7 mouse cellular contexts compared by ENCODE assay signal in genomic region chr16:85553297-85553696, GRCm38 (mm10). TPM values are rescaled to one million over a fixed set of nuclear protein-coding genes. Genes with fewer than 3 reads are reported as not detected.
DNase-seq lines count a peak whose midpoint lies in the region; ATAC-seq and TF ChIP-seq lines count a peak whose summit lies in the region.
"Not testable (repeated sequence)": the region's sequence is repeated elsewhere in the genome, so short reads cannot be mapped to it uniquely, and the experiment has no call there.
"Had no signal": no experiment of that assay in that cellular context is flagged by ENCODE, and none has a peak within 500 bp of the region (broad histone marks: within the 10 kb centered on the region; RNA-seq: fewer than 3 reads in every experiment).

Cyyr1 (minus strand) TSS chr16:85553397.

- not testable (repeated sequence) for H3K4me1 ChIP-seq in lung, adult 2 months (ENCODE audit: control insufficient read depth, insufficient read depth, low read length); lung, postnatal 0 days (ENCODE audit: insufficient read depth, low read depth, low read length)

- WGBS in lung, adult 2 months, result 77% methylated on average over 13 of the region's 13 CpGs
- 80% methylated on average over 6 of the region's 13 CpGs for WGBS in lung, postnatal 0 days

- DNase-seq in adrenal gland, postnatal 10 days; adrenal gland, postnatal 4 days (ENCODE audit: low spot score in 2 of 2); heart, adult 18-20 months; heart, postnatal 14 days; lung, adult 2 months; lung, postnatal 0 days (ENCODE audit: low spot score): not testable (repeated sequence)

- H3K4me3 ChIP-seq in lung, adult 2 months (replicated peaks; ENCODE audit: extremely low read depth, low read depth, low read length); lung, postnatal 0 days (ENCODE audit: low read depth, low read length): not testable (repeated sequence)

- TF ChIP-seq POLR2A in lung, adult 2 months (IDR thresholded peaks at IDR 0.05; ENCODE audit: borderline replicate concordance, extremely low read depth, low read depth, low read length), result not testable (repeated sequence)

- not testable (repeated sequence) for TF ChIP-seq EP300 in lung, postnatal 0 days (IDR thresholded peaks at IDR 0.05)

- not testable (repeated sequence) for TF ChIP-seq CTCF in lung, adult 2 months (IDR thresholded peaks at IDR 0.05; ENCODE audit: insufficient read depth, low read length); lung, postnatal 0 days (IDR thresholded peaks at IDR 0.05)

- H3K36me3 ChIP-seq in lung, postnatal 0 days (ENCODE audit: insufficient read depth, low read length), result not testable (repeated sequence)

- not testable (repeated sequence) for ATAC-seq in lung, postnatal 0 days

- not testable (repeated sequence) for H3K9ac ChIP-seq in lung, postnatal 0 days (replicated peaks; ENCODE audit: low read depth)

- H3K27ac ChIP-seq in lung, postnatal 0 days (ENCODE audit: low read length), result not testable (repeated sequence)

- intact Hi-C loops in heart, postnatal 14 days (cut with DNase I), result not testable (repeated sequence)

- not testable (repeated sequence) for H3K9me3 ChIP-seq in lung, postnatal 0 days (ENCODE audit: low read length)

- not testable (repeated sequence) for H3K4me2 ChIP-seq in lung, postnatal 0 days (replicated peaks; ENCODE audit: low read depth, low read length)

- H3K27me3 ChIP-seq in lung, postnatal 0 days (replicated peaks; ENCODE audit: insufficient read depth, low read length), result not testable (repeated sequence)

RNA-seq across cellular contexts. Expression of gene Cyyr1, which starts in this region (rescaled TPM):
- 10 to 100 TPM; 20.9 to 24.8 TPM for total RNA-seq in adrenal gland, postnatal 10 days (2021)
- 10 to 100 TPM; 14.1 to 15.0 TPM for total RNA-seq in adrenal gland, postnatal 4 days (2021)
- total RNA-seq in heart, adult 18-20 months (2021), result 10 to 100 TPM; 31.1 to 31.9 TPM
- 10 to 100 TPM; 37.2 to 38.6 TPM for total RNA-seq in heart, postnatal 14 days (2021)
- 93.4 and 113 TPM in 2 replicates for polyA plus RNA-seq in lung, adult 2 months (2012; rRNA removed)
- 29.1 and 44.1 TPM in 2 replicates for polyA plus RNA-seq in lung, postnatal 0 days (2015; fragmentation: Nextera tagmentation; extraction: Ambion mirVana)
- total RNA-seq: granulocyte monocyte progenitor cell, adult 5-6 weeks had no signal
